Mouse (Mus musculus) limb, embryonic 11.5 days (tissue): ENCODE measurements around the gene Mdc1. TPM values are rescaled to one million over a fixed set of nuclear protein-coding genes. Genes with fewer than 3 reads are reported as not detected.
A peak's percentile ranks its signal among the peaks of the same experiment; 100 is the strongest.

Experiments used
- ATAC-seq: fragments of 200-750 bp; cut with Nextera tagmentation; 2 replicates; pipeline ENCODE4 v1.8.0; 2017; ENCODE audit warnings: low read depth; ENCODE audit not compliant: insufficient number of reproducible peaks, low FRiP score, low TSS enrichment
- DNase-seq: peaks from one replicate; pipeline ENCODE4 v3.0.0-alpha.2; 2015; ENCODE audit warnings: low spot score
- H3K27ac ChIP-seq: fragments of 300-500 bp; sonication (generic); replicated peaks from 2 replicates; pipeline ENCODE4 v1.5.1; 2014; ENCODE audit warnings: low read depth, mild to moderate bottlenecking, low read length
- H3K27me3 ChIP-seq: fragments of 300-500 bp; sonication (generic); 2 replicates; pipeline ENCODE4 v1.6.1; 2014; ENCODE audit warnings: mild to moderate bottlenecking, low read length, mixed read lengths; ENCODE audit not compliant: control insufficient read depth, insufficient read depth
- H3K36me3 ChIP-seq: fragments of 300-500 bp; sonication (generic); 2 replicates; pipeline ENCODE4 v1.6.1; 2014; ENCODE audit warnings: mild to moderate bottlenecking, low read length, moderate library complexity, mixed read lengths; ENCODE audit not compliant: control insufficient read depth, insufficient read depth
- H3K4me1 ChIP-seq: fragments of 300-500 bp; sonication (generic); 2 replicates; pipeline ENCODE4 v1.6.1; 2014; ENCODE audit warnings: low read length, mixed read lengths; ENCODE audit not compliant: control insufficient read depth, insufficient read depth
- H3K4me2 ChIP-seq: fragments of 300-500 bp; sonication (generic); 2 replicates; pipeline ENCODE4 v1.6.1; 2014; ENCODE audit warnings: low read depth, mild to moderate bottlenecking, moderate library complexity; ENCODE audit not compliant: severe bottlenecking
- H3K4me3 ChIP-seq: fragments of 300-500 bp; sonication (generic); 2 replicates; pipeline ENCODE4 v1.5.1; 2014; ENCODE audit warnings: low read depth, low read length
- H3K9ac ChIP-seq: fragments of 300-500 bp; sonication (generic); 2 replicates; pipeline ENCODE4 v1.6.1; 2014; ENCODE audit warnings: mild to moderate bottlenecking, low read length
- H3K9me3 ChIP-seq: fragments of 300-500 bp; sonication (generic); 2 replicates; pipeline ENCODE4 v1.6.1; 2016; ENCODE audit warnings: low read length; ENCODE audit not compliant: control insufficient read depth
- WGBS: fragments of 180-500 bp; shearing (Covaris S2); extraction: QIAGEN DNeasy Blood & Tissue Kit; methylation state at CpG from one replicate; pipeline ENCODE4 v1.1.7; 2014; 5-methylcytosine and 5-hydroxymethylcytosine counted together
- polyA plus RNA-seq: library from polyadenylated mRNA; unstranded; fragments of >200 nt; fragmentation: Nextera tagmentation; extraction: Ambion mirVana; gene quantifications from 2 replicates; pipeline ENCODE4 v1.2.1, GENCODE M21; 2014

Gene Mdc1
- polyA plus RNA-seq = 20.7 and 23.5 TPM in 2 replicates

DNA sequence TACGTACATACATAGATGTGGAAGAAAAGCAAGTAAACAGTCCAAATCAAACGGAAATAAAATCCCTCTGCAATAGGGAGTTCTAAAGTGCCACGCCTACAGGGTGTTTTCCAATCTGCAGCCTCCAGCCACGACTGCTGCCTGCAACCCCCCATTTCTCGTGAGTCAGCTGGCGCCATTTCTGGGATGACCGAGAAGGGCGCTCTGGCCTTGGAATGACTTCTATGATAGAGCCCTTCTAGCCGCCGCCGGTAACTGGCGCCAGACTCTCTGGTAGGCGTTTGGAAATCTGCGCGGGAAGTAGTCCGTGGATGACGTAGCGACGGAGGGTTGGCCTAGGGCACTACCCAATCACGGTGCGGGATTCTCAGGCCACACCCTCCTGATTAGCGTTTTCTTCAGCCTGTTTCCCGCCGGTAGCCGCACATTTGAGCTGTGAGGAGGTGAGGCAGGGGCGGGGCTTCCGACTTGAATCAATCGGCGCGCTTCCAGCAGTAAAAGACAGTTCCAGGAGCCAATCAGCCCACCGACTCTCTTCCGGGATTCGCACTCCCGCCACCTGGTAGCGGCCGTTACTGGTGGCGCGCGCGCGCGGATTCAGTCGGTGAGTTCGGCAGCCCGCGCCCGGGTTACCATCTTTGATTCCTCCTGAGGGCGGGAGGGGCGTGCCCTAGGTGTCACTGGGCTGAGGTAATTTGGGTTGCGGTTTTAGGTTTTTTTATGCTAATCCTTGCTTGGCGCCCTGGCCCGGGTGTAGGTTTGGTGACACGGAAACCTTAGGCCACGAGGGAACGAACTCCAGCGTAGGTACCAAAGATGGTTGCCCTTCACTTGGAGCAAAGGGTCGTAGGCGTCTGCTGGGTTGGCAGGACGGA, at the start of gene Mdc1:
Gene Mdc1 (plus strand): TSS at position 440 of the 875 bp plus-strand sequence.
- peak; percentile 94 for ATAC-seq
- Histone ChIP-seq H3K27me3 (no peaks in the 10 kb centered on the region), H3K36me3 (peaks cover 5% of the 10 kb centered on the region), H3K27ac (peak within 1 kb of the TSS; percentile 83), H3K9ac (peak within 1 kb of the TSS; percentile 72), H3K4me3 (peak within 1 kb of the TSS; percentile 42), H3K9me3 (no peaks in the 10 kb centered on the region), H3K4me2 (peak within 1 kb of the TSS; percentile 56), H3K4me1 (no peaks in the 10 kb centered on the region)
- under 1% methylated on average over 59 of the region's 59 CpGs for WGBS
- DNase-seq = peak; percentile 99

GRCm38 (mm10) chr17:35792837-35793236, 48.5 kb upstream of the Mdc1 start:
- 82% methylated on average over 2 of the region's 2 CpGs for WGBS
- Histone ChIP-seq H3K27me3 (no peaks in the 10 kb centered on the region), H3K9ac (no peak overlapping the region), H3K27ac (no peak overlapping the region), H3K4me1 (no peaks in the 10 kb centered on the region), H3K36me3 (no peaks in the 10 kb centered on the region), H3K4me3 (no peak overlapping the region), H3K9me3 (no peaks in the 10 kb centered on the region), H3K4me2 (no peak overlapping the region)
- DNase-seq (no peak), ATAC-seq (no peak)

- 60% methylated on average over 2 of the region's 2 CpGs for WGBS
These were observed 46.2 kb upstream of the Mdc1 start for GRCm38 (mm10) chr17:35795099-35795498.

GRCm38 (mm10) chr17:35795656-35796055, 45.7 kb upstream of the Mdc1 start:
- Histone ChIP-seq H3K4me1 (no peaks in the 10 kb centered on the region), H3K27me3 (no peaks in the 10 kb centered on the region), H3K9me3 (no peaks in the 10 kb centered on the region; the same call in 1 of the 2 replicates), H3K27ac (no peak overlapping the region), H3K4me3 (no peak overlapping the region), H3K36me3 (no peaks in the 10 kb centered on the region), H3K4me2 (no peak overlapping the region), H3K9ac (no peak overlapping the region)
- ATAC-seq (no peak), DNase-seq (no peak)
- WGBS = 75% methylated on average over 6 of the region's 6 CpGs

More at GRCm38 (mm10) chr17:35795099-35795498, 46.2 kb upstream of the Mdc1 start:
- no peaks in the 10 kb centered on the region for H3K4me1 ChIP-seq
- no peaks in the 10 kb centered on the region for H3K36me3 ChIP-seq
- no peak overlapping the region for H3K4me2 ChIP-seq
- no peaks in the 10 kb centered on the region for H3K27me3 ChIP-seq
- no peak for DNase-seq
- H3K9ac ChIP-seq = no peak overlapping the region
- H3K27ac ChIP-seq = no peak overlapping the region
- ATAC-seq = no peak
- no peak overlapping the region for H3K4me3 ChIP-seq
- H3K9me3 ChIP-seq = no peaks in the 10 kb centered on the region; the same call in 1 of the 2 replicates

- H3K27me3 ChIP-seq = no peaks in the 10 kb centered on the region
- no peaks in the 10 kb centered on the region for H3K36me3 ChIP-seq
- H3K4me1 ChIP-seq = no peaks in the 10 kb centered on the region
- no peak overlapping the region for H3K27ac ChIP-seq
- H3K9me3 ChIP-seq = no peaks in the 10 kb centered on the region; the same call in 1 of the 2 replicates
- DNase-seq = no peak
- no peak overlapping the region for H3K4me2 ChIP-seq
- no peak overlapping the region for H3K4me3 ChIP-seq
- 71% methylated on average over 5 of the region's 5 CpGs for WGBS
- no peak overlapping the region for H3K9ac ChIP-seq
- no peak for ATAC-seq
These were observed 44.5 kb upstream of the Mdc1 start for GRCm38 (mm10) chr17:35796835-35797234.

DNA sequence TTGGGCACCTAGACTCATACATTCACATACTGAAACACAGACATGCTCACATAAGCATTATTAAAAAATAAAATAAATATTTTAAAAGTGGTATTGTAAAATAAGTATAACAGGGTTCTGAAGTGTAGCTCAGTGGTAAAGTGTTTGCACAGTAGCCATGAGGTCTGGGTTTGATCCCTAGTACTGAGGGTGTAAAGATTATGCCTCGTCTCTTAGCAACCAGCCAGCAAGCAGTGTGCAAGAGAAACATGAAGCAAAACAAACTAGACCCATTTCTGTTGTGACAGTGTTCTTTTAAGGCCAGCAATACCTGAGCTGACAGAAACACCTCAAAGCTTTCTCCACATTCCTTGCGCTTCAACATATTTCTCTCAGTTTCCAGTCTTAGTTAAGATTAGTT, 40.4 kb upstream of the Mdc1 start:
- no peak overlapping the region for H3K4me2 ChIP-seq
- H3K9ac ChIP-seq = no peak overlapping the region
- H3K4me1 ChIP-seq = no peaks in the 10 kb centered on the region
- no peaks in the 10 kb centered on the region for H3K36me3 ChIP-seq
- DNase-seq (no peak), ATAC-seq (no peak)
- no peak overlapping the region for H3K4me3 ChIP-seq
- no peak overlapping the region for H3K27ac ChIP-seq
- 81% methylated on average over 2 of the region's 2 CpGs for WGBS
- H3K27me3 ChIP-seq = no peaks in the 10 kb centered on the region
- no peaks in the 10 kb centered on the region; the same call in 1 of the 2 replicates for H3K9me3 ChIP-seq

GRCm38 (mm10) chr17:35803020-35803419, 38.3 kb upstream of the Mdc1 start:
- Histone ChIP-seq H3K9ac (no peak overlapping the region), H3K27ac (no peak overlapping the region), H3K4me3 (no peak overlapping the region), H3K36me3 (no peaks in the 10 kb centered on the region), H3K4me1 (no peaks in the 10 kb centered on the region), H3K4me2 (no peak overlapping the region), H3K9me3 (no peaks in the 10 kb centered on the region; the same call in 1 of the 2 replicates), H3K27me3 (no peaks in the 10 kb centered on the region)
- WGBS = 82% methylated on average over 6 of the region's 6 CpGs
- DNase-seq (no peak), ATAC-seq (no peak)

DNA sequence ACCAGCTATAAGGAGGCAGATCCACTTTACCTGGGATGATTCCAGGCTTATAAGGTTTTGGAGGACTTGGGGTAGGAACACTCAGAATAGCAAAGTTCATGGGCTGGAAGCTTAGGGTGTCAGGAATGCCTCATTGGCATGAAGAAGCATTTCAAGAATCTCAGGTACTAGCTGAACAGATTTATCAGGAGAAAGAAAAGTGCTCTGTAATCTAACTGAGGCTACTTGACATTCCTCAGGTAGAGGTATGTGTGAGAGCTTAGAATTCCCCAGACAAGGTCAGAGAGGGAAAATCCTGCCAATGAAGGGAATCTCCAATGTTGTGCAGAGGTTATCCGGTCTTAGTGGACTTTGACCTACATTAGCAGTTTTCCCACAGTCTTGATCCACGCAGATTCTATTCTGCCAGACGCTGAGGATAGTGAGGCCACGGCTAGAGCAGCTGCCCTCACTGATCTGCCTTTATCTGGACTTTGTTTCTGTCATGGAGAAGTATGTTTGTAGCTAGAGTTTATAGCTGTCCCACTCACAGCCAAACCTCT, 37.4 kb upstream of the Mdc1 start:
- DNase-seq = no peak
- Histone ChIP-seq H3K36me3 (no peaks in the 10 kb centered on the region), H3K4me1 (no peaks in the 10 kb centered on the region), H3K27ac (no peak overlapping the region), H3K4me3 (no peak overlapping the region), H3K27me3 (no peaks in the 10 kb centered on the region), H3K4me2 (no peak overlapping the region), H3K9ac (no peak overlapping the region), H3K9me3 (no peaks in the 10 kb centered on the region)
- ATAC-seq = no peak
- WGBS = 86% methylated on average over 4 of the region's 4 CpGs
